Mouse (Mus musculus): Measurements from ENCODE around the gene Rasal2. TPM values are rescaled to one million over a fixed set of nuclear protein-coding genes. Genes with fewer than 3 reads are reported as not detected.

Rasal2 gene
- polyA plus RNA-seq, 1 experiment from 2014 or later: 12.8 TPM

DNA sequence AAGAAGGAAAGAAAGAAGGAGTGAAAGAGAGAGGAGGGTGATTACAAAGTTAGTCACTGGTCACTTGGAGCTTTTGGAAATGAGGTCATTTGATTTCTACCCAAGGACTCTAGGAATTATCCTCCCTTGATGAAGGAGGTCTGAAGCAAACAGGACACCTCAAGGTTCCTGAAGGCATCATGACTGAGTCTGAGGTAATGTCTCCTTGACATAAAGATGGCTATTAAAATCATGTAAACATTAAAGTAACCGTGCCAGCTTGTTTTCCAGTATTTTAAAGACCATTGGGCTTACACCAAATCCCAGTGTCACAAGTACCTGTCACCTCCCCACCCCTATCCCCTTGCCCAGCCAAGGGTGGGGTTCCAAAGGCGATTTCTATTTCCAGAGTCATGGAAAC lies 25.9 kb upstream of the Rasal2 start:
- 0 out of 2 replicates have a peak, but pooled peaks cover 3% of the 10 kb centered on the region for H3K27me3 ChIP-seq
- peaks cover 4% of the 10 kb centered on the region; the same call in 1 of the 2 replicates for H3K4me1 ChIP-seq
- no peak for ATAC-seq (ENCODE audit: insufficient number of reproducible peaks, low FRiP score, low TSS enrichment, low read depth)
- no peak overlapping the region for H3K9ac ChIP-seq
- WGBS: 74% methylated on average over 2 of the region's 2 CpGs
- H3K36me3 ChIP-seq: no peaks in the 10 kb centered on the region
- no peaks in the 10 kb centered on the region for H3K9me3 ChIP-seq
- H3K4me3 ChIP-seq: no peak overlapping the region
- H3K27ac ChIP-seq: no peak overlapping the region
- H3K4me2 ChIP-seq: no peak overlapping the region

DNA sequence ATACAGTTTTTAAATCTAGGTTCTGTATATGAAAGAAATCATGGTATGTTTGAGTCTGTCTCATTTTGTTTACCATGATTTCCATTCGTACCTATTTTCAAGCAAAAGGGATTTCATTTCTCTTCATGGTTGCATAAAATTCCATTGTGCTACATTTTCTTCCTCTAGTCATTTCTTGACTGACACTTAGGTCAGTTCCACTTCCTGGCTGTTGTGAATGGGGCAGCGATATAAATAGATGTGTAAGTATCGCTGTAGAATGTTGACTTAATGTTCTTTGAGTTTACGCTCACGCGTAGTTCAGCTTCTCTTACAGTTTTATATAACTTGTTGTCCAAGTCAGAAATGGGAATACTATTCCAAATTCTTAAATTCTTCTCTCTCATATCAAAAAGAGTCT lies 23.5 kb upstream of the Rasal2 start:
- 0 out of 2 replicates have a peak, but pooled peaks cover 3% of the 10 kb centered on the region for H3K27me3 ChIP-seq
- no peaks in the 10 kb centered on the region for H3K9me3 ChIP-seq
- WGBS: 83% methylated on average over 6 of the region's 6 CpGs
- no peak overlapping the region for H3K4me3 ChIP-seq
- no peak overlapping the region for H3K9ac ChIP-seq
- H3K27ac ChIP-seq: no peak overlapping the region
- H3K4me1 ChIP-seq: peaks cover 2% of the 10 kb centered on the region; the same call in 1 of the 2 replicates
- no peak overlapping the region for H3K4me2 ChIP-seq
- ATAC-seq (ENCODE audit: insufficient number of reproducible peaks, low FRiP score, low TSS enrichment, low read depth): no peak
- H3K36me3 ChIP-seq: no peaks in the 10 kb centered on the region

DNA sequence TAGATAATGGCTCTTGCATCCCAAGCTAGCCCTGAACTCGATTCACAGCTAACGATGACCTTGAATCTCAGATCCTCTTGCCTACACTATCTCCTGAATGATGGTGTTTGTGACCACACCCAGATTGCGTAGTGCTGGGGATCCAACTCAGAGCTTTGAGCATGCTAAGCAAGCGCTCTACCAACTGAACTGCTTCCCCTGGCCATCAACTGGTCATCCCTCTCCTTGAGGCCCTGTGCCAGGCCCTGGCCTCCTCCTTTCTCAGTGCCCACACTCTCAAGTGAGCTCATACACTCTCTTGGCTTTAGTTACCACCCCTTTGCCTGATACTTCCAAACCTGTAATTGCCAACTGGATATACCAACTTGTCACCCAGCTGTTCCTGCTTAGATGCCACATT lies 22.0 kb upstream of the Rasal2 start:
- H3K27me3 ChIP-seq: 0 out of 2 replicates have a peak, but pooled peaks cover 3% of the 10 kb centered on the region
- no peaks in the 10 kb centered on the region for H3K9me3 ChIP-seq
- 91% methylated on average over 4 of the region's 4 CpGs for WGBS
- no peak overlapping the region for H3K4me2 ChIP-seq
- H3K9ac ChIP-seq: no peak overlapping the region
- H3K36me3 ChIP-seq: no peaks in the 10 kb centered on the region
- ATAC-seq (ENCODE audit: insufficient number of reproducible peaks, low FRiP score, low TSS enrichment, low read depth): no peak
- H3K27ac ChIP-seq: no peak overlapping the region
- no peak overlapping the region for H3K4me3 ChIP-seq
- H3K4me1 ChIP-seq: no peaks in the 10 kb centered on the region

DNA sequence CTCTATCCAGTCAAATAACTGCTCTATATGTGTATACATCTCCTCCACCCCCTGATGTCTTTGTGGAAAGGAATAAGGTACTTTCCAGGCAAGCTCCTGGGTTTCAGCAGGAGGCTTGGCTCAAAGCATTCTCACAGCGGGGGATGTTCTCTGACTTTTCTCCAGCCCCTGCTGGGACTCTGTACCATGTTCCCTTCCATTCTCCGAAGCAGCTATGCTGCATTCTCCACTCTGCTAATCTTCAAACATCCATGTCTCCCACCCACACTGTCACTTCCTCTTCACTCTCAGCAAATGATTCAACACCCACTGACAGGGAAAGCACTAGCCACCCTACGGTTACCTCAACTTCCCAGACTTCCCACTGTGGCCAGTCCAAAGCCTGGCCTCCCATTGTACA lies 20.9 kb upstream of the Rasal2 start:
- Histone ChIP-seq H3K4me3 (no peak overlapping the region), H3K36me3 (no peaks in the 10 kb centered on the region), H3K4me1 (no peaks in the 10 kb centered on the region), H3K4me2 (no peak overlapping the region), H3K27me3 (0 out of 2 replicates have a peak, but pooled peaks cover 3% of the 10 kb centered on the region), H3K27ac (no peak overlapping the region), H3K9me3 (no peaks in the 10 kb centered on the region), H3K9ac (no peak overlapping the region)
- 50% methylated on average over 3 of the region's 3 CpGs for WGBS
- ATAC-seq (ENCODE audit: insufficient number of reproducible peaks, low FRiP score, low TSS enrichment, low read depth): no peak

DNA sequence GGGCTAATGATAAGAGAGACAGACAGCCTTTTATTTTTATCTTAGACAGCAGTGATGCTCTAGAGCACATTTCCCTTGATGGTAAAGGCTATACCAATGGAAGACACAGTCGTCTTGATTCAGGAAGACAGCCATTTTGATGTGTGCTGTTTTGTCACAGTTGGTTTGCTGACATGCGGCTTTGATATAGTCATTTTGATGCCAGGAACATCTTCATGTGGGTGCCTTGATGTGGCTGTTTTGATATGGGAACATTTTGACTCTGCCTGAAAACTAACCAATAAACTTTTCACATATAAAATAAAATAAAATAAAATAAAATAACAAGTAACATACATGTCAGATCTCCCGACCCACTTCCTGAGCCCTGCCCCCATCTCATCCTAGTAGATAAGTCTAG lies 16.0 kb upstream of the Rasal2 start:
- H3K27ac ChIP-seq: no peak overlapping the region
- WGBS: 91% methylated on average over 3 of the region's 3 CpGs
- no peak for ATAC-seq (ENCODE audit: insufficient number of reproducible peaks, low FRiP score, low TSS enrichment, low read depth)
- no peaks in the 10 kb centered on the region for H3K4me1 ChIP-seq
- no peak overlapping the region for H3K4me3 ChIP-seq
- H3K9ac ChIP-seq: no peak overlapping the region
- H3K4me2 ChIP-seq: no peak overlapping the region
- H3K27me3 ChIP-seq: no peaks in the 10 kb centered on the region
- H3K36me3 ChIP-seq: no peaks in the 10 kb centered on the region
- no peaks in the 10 kb centered on the region for H3K9me3 ChIP-seq

DNA sequence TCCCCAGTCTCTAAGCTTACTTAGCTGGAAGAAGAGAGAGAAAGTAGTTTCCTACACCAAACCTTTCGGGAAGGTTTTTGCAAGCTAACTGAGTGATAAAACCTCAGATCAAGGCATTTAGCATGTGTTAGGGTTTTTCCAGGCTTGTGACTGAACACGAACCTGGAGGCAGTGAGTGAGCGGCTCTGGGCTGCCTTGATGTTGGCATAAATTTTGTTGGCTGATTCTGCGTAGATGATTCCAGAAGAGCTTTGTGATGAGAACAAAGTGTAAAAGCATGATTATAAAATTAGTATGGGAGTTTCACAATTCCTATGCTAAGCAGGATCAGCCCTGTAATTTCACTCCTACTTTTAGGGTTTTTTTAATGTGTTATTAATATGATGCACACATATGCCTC lies 15.2 kb upstream of the Rasal2 start:
- 80% methylated on average over 4 of the region's 4 CpGs for WGBS

DNA sequence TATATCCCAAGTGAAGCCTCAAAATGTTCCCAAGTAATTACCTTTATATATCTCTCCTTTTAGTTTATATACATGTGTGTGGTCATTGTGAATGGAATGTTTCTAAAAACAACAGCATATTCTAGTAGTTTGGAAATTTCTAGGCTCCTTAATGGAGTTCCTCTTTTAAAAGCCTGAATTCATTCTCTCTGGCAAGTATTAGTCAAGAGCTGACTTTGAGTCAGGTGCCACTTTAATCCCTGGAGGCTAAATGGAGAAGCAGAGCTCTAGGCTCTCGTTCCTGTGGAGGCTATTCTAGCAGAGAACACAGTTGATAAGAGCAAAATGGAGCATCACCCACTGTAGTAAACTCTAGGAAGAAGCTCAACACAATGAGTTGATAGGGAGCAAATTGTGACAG lies 14.5 kb upstream of the Rasal2 start:
- H3K27ac ChIP-seq: no peak overlapping the region
- H3K27me3 ChIP-seq: no peaks in the 10 kb centered on the region
- H3K4me3 ChIP-seq: no peak overlapping the region
- H3K9ac ChIP-seq: no peak overlapping the region
- no peaks in the 10 kb centered on the region for H3K9me3 ChIP-seq
- 56% methylated on average over 1 of the region's 1 CpGs for WGBS
- H3K4me2 ChIP-seq: no peak overlapping the region
- ATAC-seq (ENCODE audit: insufficient number of reproducible peaks, low FRiP score, low TSS enrichment, low read depth): no peak
- H3K36me3 ChIP-seq: no peaks in the 10 kb centered on the region
- H3K4me1 ChIP-seq: no peaks in the 10 kb centered on the region

More for the DNA sequence above, 15.2 kb upstream of the Rasal2 start:
- Histone ChIP-seq H3K27me3 (no peaks in the 10 kb centered on the region), H3K9me3 (no peaks in the 10 kb centered on the region), H3K4me3 (no peak overlapping the region), H3K4me2 (no peak overlapping the region), H3K27ac (no peak overlapping the region), H3K4me1 (no peaks in the 10 kb centered on the region), H3K36me3 (no peaks in the 10 kb centered on the region), H3K9ac (no peak overlapping the region)
- no peak for ATAC-seq (ENCODE audit: insufficient number of reproducible peaks, low FRiP score, low TSS enrichment, low read depth)

DNA sequence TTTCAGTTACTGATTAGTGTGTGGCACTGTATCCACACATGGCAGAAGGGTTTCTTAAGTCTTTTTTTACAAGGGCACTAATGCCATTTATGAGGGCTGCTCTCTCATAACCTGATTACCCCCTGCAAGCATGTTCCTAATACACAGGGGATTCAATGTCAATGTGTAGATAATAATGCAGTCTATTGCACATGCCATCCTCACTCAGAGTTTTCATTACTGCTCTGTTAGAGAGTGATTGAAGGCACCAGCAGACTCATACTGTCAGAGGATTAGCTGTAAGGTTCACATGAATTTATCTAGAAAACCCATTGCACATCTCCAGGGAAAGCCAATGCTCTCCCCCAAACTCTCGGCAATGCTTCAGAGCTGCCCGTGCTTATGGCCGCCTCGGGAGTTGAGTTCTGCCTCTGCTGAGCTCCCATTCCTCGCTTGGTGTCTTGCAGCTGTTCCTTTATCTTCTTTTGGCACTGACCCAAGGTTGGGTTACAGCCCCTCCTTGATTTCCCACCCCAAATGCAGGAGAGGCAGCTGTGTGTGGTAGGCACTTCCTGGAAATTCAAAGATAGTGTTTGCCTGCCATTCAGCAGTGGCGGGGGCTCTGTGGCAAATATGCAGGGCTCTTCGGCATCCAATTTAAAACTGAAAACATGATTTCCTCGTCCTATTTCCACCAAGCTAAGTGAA lies 13.5 kb upstream of the Rasal2 start:
- Histone ChIP-seq H3K4me1 (no peaks in the 10 kb centered on the region), H3K4me3 (no peak overlapping the region), H3K27me3 (no peaks in the 10 kb centered on the region), H3K9me3 (no peaks in the 10 kb centered on the region), H3K9ac (no peak overlapping the region), H3K27ac (no peak overlapping the region), H3K4me2 (no peak overlapping the region), H3K36me3 (no peaks in the 10 kb centered on the region)
- 0 out of 2 replicates have a peak, but pooled peaks have one; percentile 52 for ATAC-seq (ENCODE audit: insufficient number of reproducible peaks, low FRiP score, low TSS enrichment, low read depth)
- 45% methylated on average over 8 of the region's 8 CpGs for WGBS

DNA sequence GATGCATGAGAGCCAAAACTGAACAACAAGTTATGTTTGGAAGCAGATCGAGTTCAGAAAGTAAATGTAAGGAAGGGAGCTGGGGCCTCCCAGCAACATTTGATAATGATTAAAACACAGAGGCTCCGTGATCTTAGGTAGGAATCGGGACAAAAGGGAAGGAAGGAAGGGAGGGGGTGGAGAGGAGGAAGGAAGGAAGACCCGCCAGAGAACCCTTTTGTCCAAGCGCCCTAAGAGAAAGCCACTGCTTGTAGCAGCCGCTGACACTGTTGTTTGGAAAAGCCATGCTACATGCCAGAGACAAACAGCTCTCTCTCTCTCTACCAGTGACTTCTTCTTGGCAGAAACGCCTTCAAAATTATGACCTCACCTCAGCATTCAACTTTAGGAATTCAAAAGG lies 5.5 kb upstream of the Rasal2 start:
- Histone ChIP-seq H3K27ac (no peak overlapping the region; the same call in 1 of the 2 replicates), H3K9me3 (no peaks in the 10 kb centered on the region), H3K4me1 (no peaks in the 10 kb centered on the region), H3K4me2 (no peak overlapping the region), H3K27me3 (no peaks in the 10 kb centered on the region), H3K36me3 (0 out of 2 replicates have a peak, but pooled peaks cover 4% of the 10 kb centered on the region), H3K4me3 (no peak overlapping the region), H3K9ac (no peak overlapping the region)
- WGBS: 48% methylated on average over 7 of the region's 7 CpGs
- no peak for ATAC-seq (ENCODE audit: insufficient number of reproducible peaks, low FRiP score, low TSS enrichment, low read depth)

DNA sequence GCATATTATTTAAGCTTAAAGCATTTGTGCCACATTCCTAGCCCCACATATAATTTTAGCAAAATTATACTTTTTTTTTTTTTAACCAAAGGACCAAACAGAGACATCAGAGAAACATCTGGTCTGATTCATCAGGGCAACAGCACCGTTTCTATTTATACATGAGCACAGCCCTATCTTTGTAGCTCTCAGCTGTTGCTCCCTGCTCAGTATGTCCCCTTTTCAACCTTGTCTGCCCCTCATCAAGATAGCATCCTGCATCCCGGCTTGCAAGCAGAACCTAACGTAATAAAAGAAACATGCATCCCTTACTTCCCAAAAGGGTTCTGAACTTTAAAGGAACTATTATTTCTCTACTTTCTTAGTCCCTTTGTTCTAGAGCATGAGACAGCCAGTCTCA lies 5.0 kb upstream of the Rasal2 start:
- Histone ChIP-seq H3K27ac (no peak overlapping the region), H3K36me3 (0 out of 2 replicates have a peak, but pooled peaks cover 4% of the 10 kb centered on the region), H3K9ac (no peak overlapping the region), H3K4me2 (no peak overlapping the region), H3K27me3 (no peaks in the 10 kb centered on the region), H3K4me1 (no peaks in the 10 kb centered on the region), H3K4me3 (no peak overlapping the region), H3K9me3 (no peaks in the 10 kb centered on the region)
- 49% methylated on average over 3 of the region's 3 CpGs for WGBS
- no peak for ATAC-seq (ENCODE audit: insufficient number of reproducible peaks, low FRiP score, low TSS enrichment, low read depth)

DNA sequence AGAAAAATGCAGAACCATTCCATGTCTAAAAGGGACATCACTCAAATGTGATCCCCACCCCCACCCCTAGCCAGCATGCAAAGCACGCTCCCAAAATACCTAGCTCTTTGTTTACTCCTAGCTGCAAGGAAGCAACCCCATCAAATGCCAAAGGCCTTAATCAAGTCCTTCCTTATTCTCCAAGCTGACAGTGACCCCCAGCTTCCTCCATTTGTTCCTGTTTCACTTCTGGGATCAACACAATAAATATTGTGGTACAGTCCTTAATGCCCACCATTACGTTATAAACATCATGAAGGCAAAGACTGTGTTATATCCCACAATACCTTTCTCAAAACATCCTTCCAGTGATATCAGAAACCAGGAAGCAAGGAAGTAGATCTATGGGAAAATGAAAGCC lies 4.2 kb upstream of the Rasal2 start:
- H3K27ac ChIP-seq: no peak overlapping the region
- no peak overlapping the region for H3K9ac ChIP-seq
- no peak overlapping the region for H3K4me2 ChIP-seq
- no peak overlapping the region for H3K4me3 ChIP-seq
- no peak for ATAC-seq (ENCODE audit: insufficient number of reproducible peaks, low FRiP score, low TSS enrichment, low read depth)
- H3K36me3 ChIP-seq: 0 out of 2 replicates have a peak, but pooled peaks cover 4% of the 10 kb centered on the region
- H3K4me1 ChIP-seq: no peaks in the 10 kb centered on the region
- 91% methylated on average over 2 of the region's 2 CpGs for WGBS
- no peaks in the 10 kb centered on the region for H3K27me3 ChIP-seq
- H3K9me3 ChIP-seq: no peaks in the 10 kb centered on the region

DNA sequence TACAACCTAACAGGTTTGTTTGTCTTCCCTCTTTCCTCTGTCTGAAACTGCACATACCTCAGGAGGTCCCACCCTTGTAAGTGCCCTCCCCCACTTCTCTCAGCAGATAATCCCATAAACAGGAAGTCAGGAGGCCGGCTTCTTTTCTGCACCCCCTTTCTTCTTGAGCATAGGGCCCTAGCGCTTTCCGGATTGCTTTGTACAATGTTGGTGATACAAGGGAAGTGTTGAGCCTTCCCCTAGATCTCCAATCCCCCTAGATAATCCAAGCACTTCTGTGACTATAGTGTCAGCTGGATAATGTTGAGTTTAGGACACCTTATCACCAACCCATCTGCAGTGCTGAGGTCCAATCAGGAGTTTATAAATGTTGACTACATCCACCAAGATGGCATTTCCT lies 3.4 kb upstream of the Rasal2 start:
- Histone ChIP-seq H3K27ac (no peak overlapping the region), H3K4me1 (no peaks in the 10 kb centered on the region; the same call in 1 of the 2 replicates), H3K36me3 (0 out of 2 replicates have a peak, but pooled peaks cover 4% of the 10 kb centered on the region), H3K4me2 (no peak overlapping the region), H3K27me3 (no peaks in the 10 kb centered on the region), H3K4me3 (no peak overlapping the region), H3K9ac (no peak overlapping the region), H3K9me3 (no peaks in the 10 kb centered on the region)
- ATAC-seq (ENCODE audit: insufficient number of reproducible peaks, low FRiP score, low TSS enrichment, low read depth): no peak
- 79% methylated on average over 3 of the region's 3 CpGs for WGBS

Measured in limb, embryonic 15.5 days (tissue).